Mouse (Mus musculus) CD4-positive helper T cell, adult 2 months (primary cell): ENCODE measurements around the gene Zfp689.
"Not testable (repeated sequence)": the region's sequence is repeated elsewhere in the genome, so short reads cannot be mapped to it uniquely, and the experiment has no call there.

Experiments
- DNase-seq: peaks from one replicate; pipeline ENCODE4 v3.0.0-alpha.2; 2012; ENCODE audit warnings: low read depth, missing footprints, low spot score

Zfp689 gene

DNA sequence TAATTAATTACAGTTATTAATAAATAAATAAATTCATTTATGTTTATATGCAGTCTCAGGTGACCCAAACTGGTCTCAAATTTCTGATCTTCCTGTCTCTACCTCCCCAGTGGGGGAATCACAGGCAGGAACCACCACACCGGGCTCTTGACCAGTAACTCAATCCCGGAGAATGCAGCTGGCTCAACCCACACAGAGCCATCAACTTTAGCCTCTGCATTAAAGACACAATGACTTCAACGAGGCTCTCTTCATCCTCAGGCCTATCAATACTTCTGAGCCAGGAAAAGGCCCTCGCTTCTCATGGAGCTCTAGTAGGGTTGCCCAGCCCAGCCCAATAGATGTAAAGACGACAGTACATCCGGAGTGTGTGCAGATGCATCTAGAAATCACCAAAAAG, 44.9 kb downstream of the Zfp689 start:
- not testable (repeated sequence) for DNase-seq

DNA sequence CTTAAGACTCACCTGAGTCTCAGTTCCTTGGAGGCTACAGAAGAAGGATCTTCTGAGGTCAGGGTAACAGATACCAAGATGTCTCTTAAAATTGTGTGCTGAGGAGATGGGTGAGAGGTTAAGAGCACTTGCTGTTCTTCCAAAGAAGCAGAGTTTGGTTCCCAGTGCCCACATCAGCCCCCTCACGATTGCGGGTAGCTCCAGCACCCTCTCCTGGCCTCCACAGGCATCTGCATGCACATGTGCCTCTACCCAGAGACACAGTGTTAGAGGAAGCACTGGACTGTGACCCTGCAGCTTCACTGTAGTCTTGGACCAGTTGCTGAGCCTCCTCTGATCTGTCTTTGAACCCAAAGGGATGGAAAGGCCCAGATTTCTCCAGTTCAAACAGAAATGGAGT, 46.0 kb downstream of the Zfp689 start:
- no peak for DNase-seq

DNA sequence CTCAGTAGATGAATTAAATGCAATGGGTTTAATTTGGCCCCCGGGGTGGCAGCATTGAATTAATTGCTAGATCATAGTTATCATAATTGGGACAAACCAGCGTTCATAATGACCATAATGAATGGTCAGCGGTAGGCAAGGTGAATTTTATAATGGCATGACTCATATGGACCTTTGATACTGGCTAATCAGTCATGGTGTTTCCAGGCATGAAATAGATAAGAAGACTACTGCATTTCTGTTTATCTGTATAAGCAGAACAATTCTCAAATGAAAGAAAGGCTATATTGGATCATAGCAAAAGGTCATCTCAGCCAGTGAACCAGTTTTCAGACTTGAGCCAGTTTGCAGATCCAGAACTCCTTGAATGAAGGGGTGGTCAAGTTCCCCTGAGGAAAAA, 48.6 kb downstream of the Zfp689 start:
- DNase-seq: no peak

DNA sequence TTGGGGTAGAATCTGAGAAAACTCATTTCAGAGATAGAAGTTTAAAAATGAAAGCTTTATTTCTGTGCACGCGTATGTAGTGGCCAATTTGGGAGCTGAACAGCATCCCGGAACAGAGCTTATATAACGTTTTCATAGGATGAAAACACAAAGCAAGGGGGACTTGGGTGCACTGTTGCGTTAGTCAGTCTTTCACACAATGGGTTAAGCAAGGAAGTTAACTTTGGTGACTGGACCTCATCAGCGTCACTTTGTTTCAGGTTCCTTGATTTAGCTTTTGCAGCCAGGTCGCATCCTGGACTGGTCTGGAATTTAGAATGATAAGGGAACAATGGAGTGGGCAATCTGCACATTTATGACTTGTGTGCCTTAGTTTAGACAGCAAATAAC, 55.0 kb downstream of the Zfp689 start:
- no peak for DNase-seq

DNA sequence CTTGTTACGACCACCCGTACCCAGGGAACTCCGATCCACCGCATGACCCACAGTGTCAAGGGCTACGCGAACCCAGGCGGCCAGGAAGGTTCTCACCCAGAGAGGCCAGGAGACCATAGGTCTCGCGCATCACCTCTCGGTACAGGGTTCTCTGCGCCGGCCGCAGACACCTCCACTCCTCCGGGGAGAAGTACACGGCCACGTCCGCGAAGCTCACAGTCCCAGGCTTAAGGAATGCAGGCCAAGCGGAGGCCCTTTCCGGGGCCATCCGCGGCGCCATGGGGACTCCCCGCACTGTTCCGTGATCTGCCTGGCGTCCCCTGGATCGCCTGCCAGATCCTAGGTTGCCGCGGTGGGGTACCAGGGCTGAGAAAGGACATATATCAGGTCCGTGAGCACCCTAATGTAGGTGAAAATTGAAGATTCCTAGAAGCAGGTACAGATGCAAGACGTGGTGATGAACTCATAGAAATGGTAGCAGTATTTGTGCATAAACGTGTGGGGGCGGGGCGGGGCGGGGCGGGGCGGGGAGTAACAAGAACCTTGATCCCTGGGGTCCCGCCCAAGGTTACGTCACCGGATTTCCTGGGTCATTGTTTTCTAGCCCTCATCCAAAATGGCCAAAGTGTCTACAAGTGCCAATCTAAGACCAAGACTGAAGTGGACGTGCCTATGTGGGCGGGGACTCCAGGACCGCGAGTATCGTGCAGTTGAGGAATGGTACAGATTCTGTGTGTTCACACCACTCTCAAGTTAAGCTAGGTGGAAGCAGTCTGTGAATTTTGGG, 55.6 kb downstream of the Zfp689 start, which contains the start of gene E430018J23Rik:
TSS of gene E430018J23Rik (minus strand) at position 473 of the 787 bp plus-strand sequence.
- DNase-seq: peak; percentile 95

DNA sequence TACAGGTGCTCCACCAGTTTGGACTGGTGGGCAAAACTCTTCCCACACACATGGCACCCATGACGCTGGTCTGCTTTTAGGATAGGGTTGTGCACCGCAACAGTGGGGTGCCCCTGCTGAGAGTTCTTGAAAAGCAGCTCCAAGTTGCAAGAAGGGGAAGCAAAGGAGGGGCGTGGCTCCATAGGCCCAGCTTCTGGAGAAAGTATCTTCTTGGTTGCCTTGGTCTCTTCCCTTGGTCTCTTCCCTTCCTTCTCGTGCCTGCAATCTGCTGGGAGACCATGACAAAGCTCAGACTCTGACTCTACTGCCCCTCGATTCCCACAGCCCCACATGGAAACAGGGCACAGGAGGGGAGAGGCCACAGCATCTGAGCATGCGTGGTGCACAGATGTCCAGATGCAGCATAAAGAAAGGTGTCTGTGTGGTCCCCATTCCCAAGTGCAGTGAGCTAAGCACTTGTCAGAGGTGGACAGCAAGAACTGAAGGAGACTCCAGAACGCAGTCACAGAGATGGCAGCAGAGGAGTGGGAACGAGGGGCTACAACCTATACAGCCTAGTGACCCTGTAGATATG, 56.6 kb downstream of the Zfp689 start:
- DNase-seq: no peak
